ENCODE assay signal across 26 mouse cellular contexts in the genomic region with DNA sequence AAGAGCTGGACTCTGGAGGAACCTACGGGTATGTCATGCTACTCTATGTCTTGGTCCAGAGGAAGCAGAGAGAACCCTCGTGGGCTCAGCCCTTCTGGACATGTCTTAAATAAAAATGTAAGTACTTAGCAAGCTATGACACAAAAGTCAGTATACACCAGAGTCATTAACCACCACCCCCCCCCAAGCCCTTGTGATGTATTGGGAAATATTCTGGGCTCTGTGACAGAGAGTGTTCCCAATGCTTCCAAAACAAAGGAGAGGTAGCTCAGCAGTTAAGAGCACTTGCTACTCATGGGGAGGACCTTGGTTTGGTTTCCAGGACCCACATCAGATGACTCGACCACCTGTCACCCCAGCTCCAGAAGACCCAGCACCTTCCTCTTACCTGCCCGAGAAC.
DNase-seq lines count a peak whose midpoint lies in the region; ATAC-seq lines count a peak whose summit lies in the region.
"Had no signal": no experiment of that assay in that cellular context is flagged by ENCODE, and none has a peak within 500 bp of the region (broad histone marks: within the 10 kb centered on the region; RNA-seq: fewer than 3 reads in every experiment).

No protein-coding gene starts in this region.

- H3K27ac ChIP-seq in midbrain, embryonic 11.5 days (ENCODE audit: low read depth, low read length), result no peak overlapping the region
- no peak overlapping the region for H3K27ac ChIP-seq in midbrain, embryonic 10.5 days (replicated peaks)
- H3K27ac ChIP-seq: heart, embryonic 13.5 days; hindbrain, embryonic 10.5 days; hindbrain, embryonic 15.5 days; layer of hippocampus, adult 2 months; liver, embryonic 14.5 days; midbrain, embryonic 13.5 days; neural tube, embryonic 13.5 days had no signal

- intact Hi-C loops in heart, postnatal 14 days (cut with DNase I), result no loop called here

- no peak for ATAC-seq in midbrain, embryonic 11.5 days (ENCODE audit: low FRiP score)
- ATAC-seq: activated CD4-positive, CD25-positive, alpha-beta regulatory T cell, adult 4 months; forebrain, embryonic 14.5 days; inflammation-experienced regulatory T-cells, adult 6 months; midbrain, embryonic 13.5 days had no signal

- H3K9me3 ChIP-seq in midbrain, embryonic 11.5 days (ENCODE audit: control insufficient read depth, low read length), result no peaks in the 10 kb centered on the region
- no peaks in the 10 kb centered on the region for H3K9me3 ChIP-seq in midbrain, embryonic 10.5 days (replicated peaks)
- H3K9me3 ChIP-seq: heart, embryonic 13.5 days; hindbrain, embryonic 10.5 days; hindbrain, embryonic 15.5 days; midbrain, embryonic 13.5 days; neural tube, embryonic 13.5 days had no signal

- no peak overlapping the region for H3K9ac ChIP-seq in midbrain, embryonic 11.5 days (ENCODE audit: low read length)
- H3K9ac ChIP-seq: heart, embryonic 13.5 days; hindbrain, embryonic 15.5 days; liver, embryonic 14.5 days; lung, embryonic 14.5 days; midbrain, embryonic 13.5 days; neural tube, embryonic 13.5 days had no signal

- DNase-seq in heart, adult 18-20 months, result peak; percentile 6 to 24
- no peak for DNase-seq in heart, postnatal 14 days
- DNase-seq in midbrain, embryonic 11.5 days (ENCODE audit: low spot score, missing footprints), result peak; percentile 41
- no peak for DNase-seq in midbrain, embryonic 10.5 days (ENCODE audit: low spot score)
- DNase-seq in lung, postnatal 14 days, result peak; percentile 15
- no peak for DNase-seq in right cerebral cortex, postnatal 14 days
- no peak for DNase-seq in spleen, adult 18-20 months
- DNase-seq: B cell, adult 2 months; cerebellum, adult 11 months; cerebellum, adult 9-10 months; cerebellum, postnatal 36 days; kidney, adult 11 months; kidney, postnatal 36 days; left cerebral cortex, postnatal 4 days; lung, embryonic 14.5 days; thymus, postnatal 14 days had no signal

- H3K4me1 ChIP-seq in midbrain, embryonic 11.5 days (ENCODE audit: control insufficient read depth, insufficient read depth, low read length), result no peaks in the 10 kb centered on the region
- H3K4me1 ChIP-seq in midbrain, embryonic 10.5 days, result peaks cover 5% of the 10 kb centered on the region; the same call in 1 of the 2 replicates
- H3K4me1 ChIP-seq: hindbrain, embryonic 10.5 days; hindbrain, embryonic 15.5 days; midbrain, embryonic 13.5 days; neural tube, embryonic 13.5 days had no signal

- H3K4me2 ChIP-seq in midbrain, embryonic 11.5 days, result no peak overlapping the region
- H3K4me2 ChIP-seq: heart, embryonic 13.5 days; hindbrain, embryonic 15.5 days; lung, embryonic 14.5 days; midbrain, embryonic 13.5 days; neural tube, embryonic 13.5 days had no signal

- H3K36me3 ChIP-seq in midbrain, embryonic 11.5 days (ENCODE audit: control insufficient read depth, insufficient read depth, low read length), result no peaks in the 10 kb centered on the region
- no peaks in the 10 kb centered on the region for H3K36me3 ChIP-seq in midbrain, embryonic 10.5 days
- H3K36me3 ChIP-seq: heart, embryonic 13.5 days; hindbrain, embryonic 10.5 days; hindbrain, embryonic 15.5 days; midbrain, embryonic 13.5 days; neural tube, embryonic 13.5 days had no signal

- H3K27me3 ChIP-seq in midbrain, embryonic 11.5 days (ENCODE audit: control insufficient read depth, insufficient read depth, low read length), result no peaks in the 10 kb centered on the region
- H3K27me3 ChIP-seq in midbrain, embryonic 10.5 days (ENCODE audit: low read depth, poor library complexity, severe bottlenecking), result no peaks in the 10 kb centered on the region
- H3K27me3 ChIP-seq: heart, embryonic 13.5 days; hindbrain, embryonic 15.5 days; midbrain, embryonic 13.5 days; neural tube, embryonic 13.5 days had no signal

- H3K4me3 ChIP-seq in midbrain, embryonic 11.5 days (ENCODE audit: low read depth, low read length), result no peak overlapping the region
- H3K4me3 ChIP-seq in midbrain, embryonic 10.5 days, result no peak overlapping the region
- H3K4me3 ChIP-seq: heart, embryonic 13.5 days; hindbrain, embryonic 10.5 days; hindbrain, embryonic 15.5 days; layer of hippocampus, adult 2 months; midbrain, embryonic 13.5 days; neural tube, embryonic 13.5 days had no signal

- WGBS in midbrain, embryonic 11.5 days, result 79% methylated on average over 4 of the region's 4 CpGs
- 90% methylated on average over 4 of the region's 4 CpGs for WGBS in midbrain, embryonic 10.5 days

Comparison
In these comparisons a context has a peak if more than half of its experiments do, and no peak if none do; other contexts are left out.
1. DNase-seq: peak in heart, adult 18-20 months (2 of 2), midbrain, embryonic 11.5 days (single experiment) and lung, postnatal 14 days (single experiment); none in heart, postnatal 14 days (0 of 2), midbrain, embryonic 10.5 days (single experiment), right cerebral cortex, postnatal 14 days (single experiment) and spleen, adult 18-20 months (0 of 2).